Mouse (Mus musculus): Measurements from ENCODE around the gene Nol9. TPM values are rescaled to one million over a fixed set of nuclear protein-coding genes. Genes with fewer than 3 reads are reported as not detected.
A peak's percentile ranks its signal among the peaks of the same experiment; 100 is the strongest.

The Nol9 gene
- polyA plus RNA-seq, 1 experiment from 2014 or later: 23.3 TPM

- H3K27me3 ChIP-seq: peaks cover 9% of the 10 kb centered on the region
- H3K9ac ChIP-seq: no peak overlapping the region
- H3K4me3 ChIP-seq: no peak overlapping the region
- no peaks in the 10 kb centered on the region for H3K9me3 ChIP-seq
- H3K36me3 ChIP-seq: no peaks in the 10 kb centered on the region
- no peak overlapping the region for H3K27ac ChIP-seq
- ATAC-seq (ENCODE audit: low FRiP score): no peak
- H3K4me1 ChIP-seq (replicated peaks): peaks cover 10% of the 10 kb centered on the region
- no peak overlapping the region for H3K4me2 ChIP-seq
- 91% methylated on average over 3 of the region's 3 CpGs for WGBS
These were observed 37.1 kb upstream of the Nol9 start for GRCm38 (mm10) chr4:152002063-152002462.

DNA sequence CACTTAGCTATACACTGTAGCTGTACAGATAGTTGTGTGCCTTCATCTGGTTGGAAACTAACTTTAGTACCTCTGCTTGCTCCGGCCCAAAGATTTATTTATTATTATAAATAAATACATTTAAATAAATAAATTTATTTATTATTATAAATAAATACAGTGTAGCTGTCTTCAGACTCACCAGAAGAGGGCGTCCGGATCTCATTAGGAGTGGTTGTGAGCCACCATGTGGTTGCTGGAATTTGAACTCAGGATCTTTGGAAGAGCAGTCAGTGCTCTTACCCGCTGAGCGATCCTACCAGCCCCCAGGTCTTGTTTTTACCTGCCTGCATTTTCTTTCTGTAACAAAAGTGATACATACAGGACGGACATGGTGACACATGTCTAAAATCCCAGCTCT is 33.0 kb upstream of the Nol9 start:
- ATAC-seq (ENCODE audit: low FRiP score): no peak
- Histone ChIP-seq H3K4me1 (replicated peaks) (peaks cover 42% of the 10 kb centered on the region), H3K36me3 (no peaks in the 10 kb centered on the region), H3K27me3 (peaks cover 38% of the 10 kb centered on the region), H3K9me3 (no peaks in the 10 kb centered on the region), H3K4me2 (no peak overlapping the region), H3K4me3 (no peak overlapping the region), H3K27ac (no peak overlapping the region), H3K9ac (no peak overlapping the region)
- 83% methylated on average over 6 of the region's 6 CpGs for WGBS

DNA sequence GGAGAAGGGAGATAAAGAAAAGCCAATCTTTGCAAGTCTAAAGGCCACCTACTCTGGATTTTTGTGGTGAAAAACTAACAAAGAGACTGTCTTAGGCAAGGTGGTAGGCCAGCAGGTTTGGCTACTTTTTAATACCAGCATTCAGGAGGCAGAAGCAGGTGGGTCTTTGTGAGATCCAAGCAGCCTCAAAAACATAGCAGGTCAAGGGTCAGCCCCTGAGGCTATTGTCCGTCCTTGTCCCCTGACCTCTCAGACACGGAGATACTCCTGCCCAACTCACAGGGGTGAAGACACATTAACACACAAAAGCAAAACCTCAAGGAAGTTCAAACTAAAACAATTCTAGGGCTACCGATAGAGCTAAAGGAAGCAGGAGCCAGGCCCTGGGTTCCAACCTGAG is 32.3 kb upstream of the Nol9 start:
- H3K4me3 ChIP-seq: no peak overlapping the region
- no peak overlapping the region for H3K27ac ChIP-seq
- no peak overlapping the region for H3K4me2 ChIP-seq
- peaks cover 45% of the 10 kb centered on the region for H3K27me3 ChIP-seq
- H3K36me3 ChIP-seq: no peaks in the 10 kb centered on the region
- ATAC-seq (ENCODE audit: low FRiP score): no peak
- whole genome bisulfite sequencing: 9% methylated on average over 3 of the region's 3 CpGs
- no peak overlapping the region for H3K9ac ChIP-seq
- no peaks in the 10 kb centered on the region for H3K9me3 ChIP-seq
- peaks cover 49% of the 10 kb centered on the region for H3K4me1 ChIP-seq (replicated peaks)

DNA sequence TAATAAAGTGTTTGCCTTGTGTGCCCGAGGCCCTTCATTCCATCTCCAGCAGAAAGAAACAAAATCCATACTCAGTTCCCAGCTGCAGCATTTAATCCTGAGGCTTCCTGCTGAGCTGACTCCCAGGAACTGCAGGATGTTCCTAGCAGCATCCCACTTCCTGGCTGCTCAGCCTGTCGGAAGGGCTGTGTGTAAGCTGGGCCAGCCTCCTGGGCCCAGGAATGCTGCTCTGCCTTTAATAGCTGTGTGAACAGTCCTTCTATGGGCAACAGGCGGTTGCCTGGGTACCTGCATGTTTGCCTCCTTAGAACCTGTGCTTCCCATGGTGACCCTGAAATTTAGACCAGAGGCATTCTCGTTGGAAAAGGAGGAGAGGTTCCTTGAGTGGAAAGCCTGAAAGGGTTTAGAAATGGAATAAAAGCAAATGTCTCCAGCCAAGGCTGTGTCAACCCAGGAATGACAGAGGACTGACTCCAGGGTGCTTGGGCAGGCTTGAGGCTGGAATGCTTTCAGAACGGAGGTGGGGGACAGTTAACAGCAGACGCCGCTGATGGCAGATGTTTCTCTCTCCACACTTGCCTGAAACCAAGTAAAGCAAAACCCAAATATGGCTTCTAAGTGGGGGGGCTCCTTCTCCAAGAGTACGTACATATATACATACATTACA is 31.5 kb upstream of the Nol9 start:
- peaks cover 50% of the 10 kb centered on the region for H3K4me1 ChIP-seq (replicated peaks)
- WGBS: 3% methylated on average over 8 of the region's 8 CpGs
- 0 out of 2 replicates have a peak, but pooled peaks cover 3% of the 10 kb centered on the region for H3K36me3 ChIP-seq
- H3K27ac ChIP-seq: peak overlapping the region; percentile 61
- peak overlapping the region; percentile 72 for H3K4me3 ChIP-seq
- peaks cover 47% of the 10 kb centered on the region for H3K27me3 ChIP-seq
- H3K9me3 ChIP-seq: no peaks in the 10 kb centered on the region
- peak overlapping the region; percentile 97 for H3K4me2 ChIP-seq
- peak overlapping the region; percentile 72 for H3K9ac ChIP-seq
- no peak for ATAC-seq (ENCODE audit: low FRiP score)

GRCm38 (mm10) chr4:152008148-152008500 is 31.0 kb upstream of the Nol9 start:
- no peak for ATAC-seq (ENCODE audit: low FRiP score)
- 0 out of 2 replicates have a peak, but pooled peaks cover 8% of the 10 kb centered on the region for H3K36me3 ChIP-seq
- peak overlapping the region; percentile 72 for H3K9ac ChIP-seq
- peak overlapping the region; percentile 72 for H3K4me3 ChIP-seq
- H3K4me1 ChIP-seq (replicated peaks): peaks cover 50% of the 10 kb centered on the region
- WGBS: 1% methylated on average over 14 of the region's 14 CpGs
- H3K27ac ChIP-seq: peak overlapping the region; percentile 61
- peak overlapping the region; percentile 97 for H3K4me2 ChIP-seq
- H3K27me3 ChIP-seq: peaks cover 47% of the 10 kb centered on the region
- no peaks in the 10 kb centered on the region for H3K9me3 ChIP-seq

DNA sequence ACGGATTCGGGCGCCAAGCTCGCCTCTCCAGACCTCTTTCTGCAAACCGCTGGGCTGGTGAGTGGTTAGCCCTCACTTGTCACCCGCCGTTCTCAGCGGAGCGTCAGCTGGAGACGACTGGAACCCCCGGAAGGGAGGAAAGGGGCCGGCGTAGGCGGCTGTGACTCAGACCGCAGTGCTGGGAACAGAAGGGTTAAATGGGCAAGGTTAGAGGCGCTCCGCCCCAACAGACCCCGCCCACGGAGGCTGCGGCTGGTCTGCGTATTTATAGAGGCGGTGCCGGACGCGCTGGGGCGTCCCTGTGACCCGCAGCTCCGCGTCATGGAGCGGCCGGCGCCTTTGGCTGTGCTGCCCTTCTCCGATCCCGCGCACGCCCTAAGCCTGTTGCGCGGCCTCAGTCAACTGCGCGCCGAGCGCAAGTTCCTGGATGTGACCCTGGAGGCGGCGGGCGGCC is 30.5 kb upstream of the Nol9 start, which contains the start of gene Klhl21:
Klhl21 (plus strand) TSS at position 182 of the 454 bp plus-strand sequence.
- H3K9me3 ChIP-seq: no peaks in the 10 kb centered on the region
- H3K27ac ChIP-seq: peak within 1 kb of the TSS; percentile 84
- H3K36me3 ChIP-seq: 0 out of 2 replicates have a peak, but pooled peaks cover 8% of the 10 kb centered on the region
- peak within 1 kb of the TSS; percentile 72 for H3K4me3 ChIP-seq
- H3K4me2 ChIP-seq: peak within 1 kb of the TSS; percentile 97
- WGBS: under 1% methylated on average over 45 of the region's 45 CpGs
- H3K27me3 ChIP-seq: peaks cover 50% of the 10 kb centered on the region
- ATAC-seq (ENCODE audit: low FRiP score): peak; percentile 88
- H3K9ac ChIP-seq: peak within 1 kb of the TSS; percentile 72
- peaks cover 50% of the 10 kb centered on the region for H3K4me1 ChIP-seq (replicated peaks)

DNA sequence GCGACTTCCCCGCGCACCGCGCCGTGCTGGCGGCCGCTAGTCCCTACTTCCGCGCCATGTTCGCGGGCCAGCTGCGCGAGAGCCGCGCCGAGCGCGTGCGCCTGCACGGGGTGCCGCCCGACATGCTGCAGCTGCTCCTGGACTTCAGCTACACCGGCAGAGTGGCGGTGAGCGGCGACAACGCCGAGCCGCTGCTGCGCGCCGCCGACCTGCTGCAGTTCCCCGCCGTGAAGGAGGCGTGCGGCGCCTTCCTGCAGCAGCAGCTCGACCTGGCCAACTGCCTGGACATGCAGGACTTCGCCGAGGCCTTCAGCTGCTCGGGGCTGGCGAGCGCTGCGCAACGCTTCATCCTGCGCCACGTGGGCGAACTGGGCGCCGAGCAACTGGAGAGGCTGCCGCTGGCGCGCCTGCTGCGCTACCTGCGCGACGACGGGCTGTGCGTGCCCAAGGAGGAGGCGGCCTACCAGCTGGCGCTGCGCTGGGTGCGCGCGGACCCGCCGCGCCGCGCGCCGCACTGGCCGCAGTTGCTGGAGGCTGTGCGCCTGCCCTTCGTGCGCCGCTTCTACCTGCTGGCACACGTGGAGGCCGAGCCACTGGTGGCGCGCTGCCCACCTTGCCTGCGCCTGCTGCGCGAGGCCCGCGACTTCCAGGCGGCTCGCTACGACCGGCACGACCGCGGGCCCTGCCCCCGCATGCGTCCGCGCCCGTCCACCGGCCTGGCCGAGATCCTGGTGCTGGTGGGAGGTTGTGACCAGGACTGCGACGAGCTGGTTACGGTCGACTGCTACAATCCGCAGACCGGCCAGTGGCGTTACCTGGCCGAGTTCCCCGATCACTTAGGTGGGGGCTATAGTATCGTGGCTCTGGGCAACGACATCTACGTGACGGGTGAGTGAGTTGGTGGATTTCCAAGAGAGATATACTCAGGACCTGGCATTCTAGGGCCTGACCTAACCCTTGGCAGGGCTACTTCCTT is 29.8 kb upstream of the Nol9 start:
- peak; percentile 79 for ATAC-seq (ENCODE audit: low FRiP score)
- H3K27me3 ChIP-seq: peaks cover 50% of the 10 kb centered on the region
- peak overlapping the region; percentile 97 for H3K4me2 ChIP-seq
- no peaks in the 10 kb centered on the region for H3K9me3 ChIP-seq
- H3K36me3 ChIP-seq: peaks cover 10% of the 10 kb centered on the region; the same call in 1 of the 2 replicates
- under 1% methylated on average over 102 of the region's 115 CpGs for WGBS
- peak overlapping the region; percentile 72 for H3K4me3 ChIP-seq
- H3K27ac ChIP-seq: peak overlapping the region; percentile 84
- peaks cover 50% of the 10 kb centered on the region for H3K4me1 ChIP-seq (replicated peaks)
- peak overlapping the region; percentile 72 for H3K9ac ChIP-seq

- H3K9me3 ChIP-seq: no peaks in the 10 kb centered on the region
- no peak for ATAC-seq (ENCODE audit: low FRiP score)
- peak overlapping the region; percentile 72 for H3K4me3 ChIP-seq
- peak overlapping the region; percentile 72 for H3K9ac ChIP-seq
- peaks cover 50% of the 10 kb centered on the region for H3K4me1 ChIP-seq (replicated peaks)
- peaks cover 50% of the 10 kb centered on the region for H3K27me3 ChIP-seq
- H3K36me3 ChIP-seq: peaks cover 17% of the 10 kb centered on the region
- no peak overlapping the region for H3K27ac ChIP-seq
- H3K4me2 ChIP-seq: peak overlapping the region; percentile 97
- 2% methylated on average over 10 of the region's 10 CpGs for WGBS
These were observed 28.9 kb upstream of the Nol9 start for GRCm38 (mm10) chr4:152010091-152010706.

- H3K27ac ChIP-seq: no peak overlapping the region
- no peaks in the 10 kb centered on the region for H3K9me3 ChIP-seq
- peak overlapping the region; percentile 72 for H3K9ac ChIP-seq
- peaks cover 21% of the 10 kb centered on the region for H3K36me3 ChIP-seq
- ATAC-seq (ENCODE audit: low FRiP score): no peak
- H3K4me3 ChIP-seq: peak overlapping the region; percentile 72
- peaks cover 50% of the 10 kb centered on the region for H3K4me1 ChIP-seq (replicated peaks)
- H3K4me2 ChIP-seq: peak overlapping the region; percentile 97
- WGBS: 14% methylated on average over 13 of the region's 13 CpGs
- peaks cover 50% of the 10 kb centered on the region for H3K27me3 ChIP-seq
These were observed 28.4 kb upstream of the Nol9 start for GRCm38 (mm10) chr4:152010707-152011134.

- Histone ChIP-seq H3K9me3 (no peaks in the 10 kb centered on the region), H3K27ac (no peak overlapping the region), H3K9ac (peak overlapping the region; percentile 72; the same call in 1 of the 2 replicates), H3K36me3 (peaks cover 26% of the 10 kb centered on the region), H3K4me1 (replicated peaks) (peaks cover 50% of the 10 kb centered on the region), H3K4me2 (peak overlapping the region; percentile 97), H3K4me3 (peak overlapping the region; percentile 72), H3K27me3 (peaks cover 49% of the 10 kb centered on the region)
- ATAC-seq (ENCODE audit: low FRiP score): no peak
- WGBS: 81% methylated on average over 8 of the region's 8 CpGs
These were observed 27.9 kb upstream of the Nol9 start for GRCm38 (mm10) chr4:152011171-152011760.

DNA sequence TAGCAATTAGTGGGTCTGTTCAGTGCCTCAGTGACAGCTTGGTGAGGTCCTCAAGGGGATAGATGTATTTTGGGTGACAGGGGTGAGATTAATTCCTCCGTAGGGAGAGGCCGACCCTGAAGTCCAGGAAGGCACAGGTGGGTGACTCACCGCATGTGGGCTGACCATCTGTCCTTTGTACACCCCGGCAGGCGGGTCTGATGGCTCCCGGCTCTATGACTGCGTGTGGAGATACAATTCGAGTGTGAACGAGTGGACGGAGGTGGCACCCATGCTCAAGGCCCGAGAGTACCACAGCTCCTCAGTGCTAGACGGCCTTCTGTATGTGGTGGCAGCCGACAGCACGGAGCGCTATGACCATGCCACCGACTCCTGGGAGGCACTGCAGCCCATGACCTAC is 27.0 kb upstream of the Nol9 start:
- Histone ChIP-seq H3K27me3 (peaks cover 40% of the 10 kb centered on the region), H3K27ac (no peak overlapping the region), H3K36me3 (peaks cover 26% of the 10 kb centered on the region), H3K4me1 (replicated peaks) (peaks cover 47% of the 10 kb centered on the region), H3K9me3 (no peaks in the 10 kb centered on the region), H3K4me2 (no peak overlapping the region), H3K4me3 (no peak overlapping the region), H3K9ac (no peak overlapping the region)
- 93% methylated on average over 16 of the region's 16 CpGs for WGBS
- ATAC-seq (ENCODE audit: low FRiP score): no peak

Data from hindbrain, embryonic 13.5 days (tissue).